ENCODE assay signal across 8 mouse cellular contexts in the genomic region with DNA sequence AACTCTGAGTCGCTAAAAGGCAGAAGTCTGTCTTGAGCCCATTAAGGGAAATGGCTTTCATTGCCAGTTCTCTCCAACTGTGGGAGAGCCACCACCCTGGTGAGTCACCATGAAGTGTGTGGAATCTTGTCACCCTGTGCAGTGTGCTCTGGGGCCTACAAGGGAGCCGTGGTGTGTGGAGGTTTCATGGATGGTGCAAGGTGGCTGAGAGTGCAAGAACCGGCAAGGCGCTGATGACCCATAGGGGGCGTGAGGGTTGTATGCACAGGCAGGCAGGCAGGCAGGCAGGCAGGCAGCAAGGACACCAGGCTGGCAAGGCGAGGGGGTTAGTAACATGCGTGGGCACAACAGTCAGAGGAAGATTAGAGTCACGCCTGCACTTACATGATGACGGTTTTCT. TPM values are rescaled to one million over a fixed set of nuclear protein-coding genes. Genes with fewer than 3 reads are reported as not detected.
DNase-seq lines count a peak whose midpoint lies in the region; ATAC-seq and TF ChIP-seq lines count a peak whose summit lies in the region.

No protein-coding gene starts in this region.

- no peak overlapping the region for H3K27ac ChIP-seq in hindbrain, postnatal 0 days
- H3K27ac ChIP-seq in hindbrain, embryonic 12.5 days: no peak overlapping the region
- H3K27ac ChIP-seq in embryonic facial prominence, embryonic 14.5 days (replicated peaks; ENCODE audit: low read depth, low read length): no peak overlapping the region
- H3K27ac ChIP-seq in liver, embryonic 14.5 days: no peak overlapping the region
- no peak overlapping the region for H3K27ac ChIP-seq in heart, embryonic 11.5 days (ENCODE audit: low read depth, low read length)

- 36% methylated on average over 9 of the region's 9 CpGs for WGBS in hindbrain, postnatal 0 days
- WGBS in hindbrain, embryonic 12.5 days: 38% methylated on average over 9 of the region's 9 CpGs
- WGBS in embryonic facial prominence, embryonic 14.5 days: 46% methylated on average over 9 of the region's 9 CpGs
- whole genome bisulfite sequencing in liver, embryonic 14.5 days (ENCODE audit: insufficient replicate concordance): 32% methylated on average over 9 of the region's 9 CpGs
- 41% methylated on average over 9 of the region's 9 CpGs for WGBS in heart, embryonic 11.5 days (ENCODE audit: insufficient replicate concordance)

- no peaks in the 10 kb centered on the region for H3K36me3 ChIP-seq in hindbrain, postnatal 0 days (ENCODE audit: insufficient read depth, low read length)
- H3K36me3 ChIP-seq in hindbrain, embryonic 12.5 days: no peaks in the 10 kb centered on the region
- no peaks in the 10 kb centered on the region for H3K36me3 ChIP-seq in embryonic facial prominence, embryonic 14.5 days (ENCODE audit: control insufficient read depth, insufficient read depth, low read length)
- H3K36me3 ChIP-seq in liver, embryonic 14.5 days (replicated peaks; ENCODE audit: control insufficient read depth, insufficient read depth, low read depth): no peaks in the 10 kb centered on the region
- H3K36me3 ChIP-seq in heart, embryonic 11.5 days (ENCODE audit: control insufficient read depth, insufficient read depth, low read length): peaks cover 3% of the 10 kb centered on the region; the same call in 1 of the 2 replicates

- H3K27me3 ChIP-seq in hindbrain, postnatal 0 days (ENCODE audit: insufficient read depth, low read length): no peaks in the 10 kb centered on the region
- peaks cover 5% of the 10 kb centered on the region for H3K27me3 ChIP-seq in hindbrain, embryonic 12.5 days
- H3K27me3 ChIP-seq in embryonic facial prominence, embryonic 14.5 days (replicated peaks; ENCODE audit: control insufficient read depth, insufficient read depth, low read length): no peaks in the 10 kb centered on the region
- H3K27me3 ChIP-seq in liver, embryonic 14.5 days (ENCODE audit: control insufficient read depth, insufficient read depth, low read length): no peaks in the 10 kb centered on the region
- H3K27me3 ChIP-seq in heart, embryonic 11.5 days (ENCODE audit: control insufficient read depth, insufficient read depth, low read length): no peaks in the 10 kb centered on the region

- TF ChIP-seq EP300 in liver, embryonic 14.5 days (IDR thresholded peaks at IDR 0.05; ENCODE audit: low read depth): no peak

- no peaks in the 10 kb centered on the region for H3K9me3 ChIP-seq in hindbrain, postnatal 0 days (ENCODE audit: low read length)
- H3K9me3 ChIP-seq in hindbrain, embryonic 12.5 days (replicated peaks): no peaks in the 10 kb centered on the region
- H3K9me3 ChIP-seq in embryonic facial prominence, embryonic 14.5 days (ENCODE audit: control insufficient read depth, low read length): no peaks in the 10 kb centered on the region
- H3K9me3 ChIP-seq in liver, embryonic 14.5 days (ENCODE audit: control insufficient read depth, low read length): no peaks in the 10 kb centered on the region
- H3K9me3 ChIP-seq in heart, embryonic 11.5 days (replicated peaks; ENCODE audit: control insufficient read depth, low read length): no peaks in the 10 kb centered on the region

- no peak overlapping the region for H3K4me3 ChIP-seq in hindbrain, postnatal 0 days (ENCODE audit: low read length)
- no peak overlapping the region for H3K4me3 ChIP-seq in hindbrain, embryonic 12.5 days
- H3K4me3 ChIP-seq in embryonic facial prominence, embryonic 14.5 days (ENCODE audit: low read depth, low read length): no peak overlapping the region
- no peak overlapping the region for H3K4me3 ChIP-seq in liver, embryonic 14.5 days (ENCODE audit: insufficient read depth in 1 of 2, low read depth in 2 of 2, low read length in 2 of 2)
- no peak overlapping the region for H3K4me3 ChIP-seq in heart, embryonic 11.5 days (ENCODE audit: low read depth, low read length)

- peak; percentile 24 for DNase-seq in hindbrain, postnatal 0 days (ENCODE audit: low spot score)
- DNase-seq in A20 (ENCODE audit: low read depth, low spot score) (peak; percentile 51), NIH3T3 (ENCODE audit: low read depth) (peak; percentile 44)
- peak; percentile 11 for DNase-seq in embryonic facial prominence, embryonic 14.5 days (ENCODE audit: low spot score)
- DNase-seq in liver, embryonic 14.5 days (ENCODE audit: low read depth in 3 of 3, low spot score in 3 of 3): no peak
- peak; percentile 29 for DNase-seq in telencephalon, adult 2 months (ENCODE audit: low read depth, low spot score)

- no peak overlapping the region for H3K4me2 ChIP-seq in hindbrain, postnatal 0 days (ENCODE audit: low read depth, low read length)
- H3K4me2 ChIP-seq in hindbrain, embryonic 12.5 days (replicated peaks): no peak overlapping the region
- H3K4me2 ChIP-seq in embryonic facial prominence, embryonic 14.5 days (ENCODE audit: low read depth, low read length): no peak overlapping the region
- H3K4me2 ChIP-seq in liver, embryonic 14.5 days (ENCODE audit: low read depth): no peak overlapping the region
- H3K4me2 ChIP-seq in heart, embryonic 11.5 days: no peak overlapping the region

- no peaks in the 10 kb centered on the region for H3K4me1 ChIP-seq in hindbrain, postnatal 0 days (ENCODE audit: insufficient read depth, low read length)
- no peaks in the 10 kb centered on the region for H3K4me1 ChIP-seq in hindbrain, embryonic 12.5 days
- no peaks in the 10 kb centered on the region for H3K4me1 ChIP-seq in embryonic facial prominence, embryonic 14.5 days (ENCODE audit: control insufficient read depth, insufficient read depth, low read length)
- H3K4me1 ChIP-seq in liver, embryonic 14.5 days (replicated peaks; ENCODE audit: control insufficient read depth in 2 of 2, insufficient read depth in 2 of 2, low read length in 1 of 2): no peaks in the 10 kb centered on the region
- peaks cover 6% of the 10 kb centered on the region for H3K4me1 ChIP-seq in heart, embryonic 11.5 days (ENCODE audit: control insufficient read depth, insufficient read depth, low read length)

- no peak overlapping the region for H3K9ac ChIP-seq in hindbrain, postnatal 0 days (replicated peaks; ENCODE audit: low read length)
- H3K9ac ChIP-seq in hindbrain, embryonic 12.5 days: no peak overlapping the region
- H3K9ac ChIP-seq in embryonic facial prominence, embryonic 14.5 days (ENCODE audit: low read depth, low read length): no peak overlapping the region
- no peak overlapping the region for H3K9ac ChIP-seq in liver, embryonic 14.5 days (replicated peaks)
- H3K9ac ChIP-seq in heart, embryonic 11.5 days (ENCODE audit: low read depth, low read length): no peak overlapping the region

- TF ChIP-seq CTCF in hindbrain, postnatal 0 days (IDR thresholded peaks at IDR 0.05; ENCODE audit: low read depth): peak; percentile 68
- peak; percentile 80 for TF ChIP-seq CTCF in liver, embryonic 14.5 days (IDR thresholded peaks at IDR 0.05; ENCODE audit: low read depth)

- ATAC-seq in hindbrain, postnatal 0 days: no peak
- no peak for ATAC-seq in hindbrain, embryonic 12.5 days (ENCODE audit: low FRiP score)
- no peak for ATAC-seq in embryonic facial prominence, embryonic 14.5 days (ENCODE audit: low read depth)
- no peak for ATAC-seq in liver, embryonic 14.5 days (ENCODE audit: insufficient read depth)
- no peak for ATAC-seq in heart, embryonic 11.5 days (replicated peaks; ENCODE audit: insufficient number of reproducible peaks, low FRiP score, low TSS enrichment)

RNA-seq across cellular contexts. Expression of gene Trim11, which starts 37.2 kb away (rescaled TPM):
- total RNA-seq in hindbrain, postnatal 0 days (2014; rRNA removed): 31.7 and 31.8 TPM in 2 replicates
- polyA plus RNA-seq in hindbrain, postnatal 0 days (2015; fragmentation: Nextera tagmentation; extraction: Ambion mirVana): 14.1 and 15.9 TPM in 2 replicates
- 19.3 and 19.5 TPM in 2 replicates for polyA plus RNA-seq in hindbrain, embryonic 12.5 days (2016; fragmentation: Nextera tagmentation; extraction: Ambion mirVana)
- polyA plus RNA-seq in embryonic facial prominence, embryonic 14.5 days (2014; fragmentation: Nextera tagmentation; extraction: Ambion mirVana): 19.2 and 23.0 TPM in 2 replicates
- 8.1 and 8.3 TPM in 2 replicates for polyA plus RNA-seq in liver, embryonic 14.5 days (2012; rRNA removed)
- 6.4 and 6.9 TPM in 2 replicates for polyA plus RNA-seq in liver, embryonic 14.5 days (2014; fragmentation: Nextera tagmentation; extraction: Ambion mirVana)
- 26.1 and 27.5 TPM in 2 replicates for polyA plus RNA-seq in heart, embryonic 11.5 days (2014; fragmentation: Nextera tagmentation; extraction: Ambion mirVana)

Comparison
In these comparisons a context has a peak if more than half of its experiments do, and no peak if none do; other contexts are left out.
1. DNase-seq: peak in hindbrain, postnatal 0 days (single experiment), A20 (single experiment), NIH3T3 (single experiment), embryonic facial prominence, embryonic 14.5 days (single experiment) and telencephalon, adult 2 months (single experiment); none in liver, embryonic 14.5 days (0 of 3).